Mouse (Mus musculus) embryo, embryonic 10.5 days (tissue): Measurements from ENCODE around the gene Mif4gd.
A peak's percentile ranks its signal among the peaks of the same experiment; 100 is the strongest.

ENCODE experiments used
- DNase-seq: peaks from one replicate; pipeline ENCODE4 v3.0.0-alpha.2; 2015; ENCODE audit warnings: low spot score

The Mif4gd gene

DNA sequence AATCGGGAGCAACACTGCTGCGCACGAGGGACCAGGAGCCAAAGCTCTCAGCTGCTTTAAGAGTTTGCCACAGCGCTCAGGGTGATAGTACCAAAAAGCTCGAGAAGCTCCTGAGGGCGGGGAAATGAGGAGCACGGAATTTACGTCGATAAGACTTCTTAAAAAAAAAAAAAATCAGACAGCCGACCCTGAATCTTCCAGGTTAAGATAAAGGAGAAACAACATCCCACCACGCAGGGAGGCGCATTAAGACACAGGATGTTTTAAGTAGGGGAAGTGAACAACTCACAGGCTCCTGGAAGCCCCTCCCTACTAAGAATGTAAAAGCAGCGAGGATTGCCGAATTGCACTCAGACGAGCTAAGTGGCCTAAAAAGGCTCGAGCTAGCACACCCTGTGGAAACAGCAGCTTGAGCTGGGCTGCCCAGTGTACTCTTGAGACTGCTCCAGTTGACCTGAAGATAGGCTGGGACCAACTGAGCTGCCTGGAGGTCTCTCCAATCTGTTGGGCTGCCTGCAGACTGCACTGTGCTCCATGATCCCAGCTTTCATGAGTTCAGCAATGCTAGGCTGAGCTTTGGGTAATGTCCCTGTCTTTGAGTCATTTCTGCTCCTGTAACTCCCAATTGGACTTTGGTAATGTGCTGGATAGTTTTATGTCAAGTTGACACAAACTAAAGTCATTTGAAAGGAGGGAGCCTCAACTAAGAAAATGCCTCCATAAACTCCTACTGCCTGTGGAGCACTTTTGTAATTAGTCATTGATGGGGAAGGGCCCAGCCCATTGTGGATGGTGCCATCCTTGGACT lies 573 bp upstream of the Mif4gd start:
- peak; percentile 51 for DNase-seq

DNA sequence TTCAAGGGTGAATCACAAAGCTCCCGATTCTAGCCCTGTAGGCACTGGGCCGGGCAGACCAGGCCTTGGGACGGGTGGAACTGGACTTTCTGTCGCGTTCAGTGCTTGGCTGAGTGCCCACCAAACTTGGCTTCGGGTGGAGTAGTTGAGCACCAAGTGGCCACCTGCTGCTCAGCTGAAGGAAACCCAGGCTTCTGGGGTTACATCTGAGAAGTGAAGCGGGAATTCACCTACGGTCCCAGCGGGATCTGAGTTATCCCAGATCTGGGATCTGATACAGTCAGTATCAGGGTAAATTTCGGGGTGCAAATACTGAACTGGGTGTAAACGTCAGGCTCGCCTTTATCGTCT lies 735 bp downstream of the Mif4gd start:
- DNase-seq, result no peak

DNA sequence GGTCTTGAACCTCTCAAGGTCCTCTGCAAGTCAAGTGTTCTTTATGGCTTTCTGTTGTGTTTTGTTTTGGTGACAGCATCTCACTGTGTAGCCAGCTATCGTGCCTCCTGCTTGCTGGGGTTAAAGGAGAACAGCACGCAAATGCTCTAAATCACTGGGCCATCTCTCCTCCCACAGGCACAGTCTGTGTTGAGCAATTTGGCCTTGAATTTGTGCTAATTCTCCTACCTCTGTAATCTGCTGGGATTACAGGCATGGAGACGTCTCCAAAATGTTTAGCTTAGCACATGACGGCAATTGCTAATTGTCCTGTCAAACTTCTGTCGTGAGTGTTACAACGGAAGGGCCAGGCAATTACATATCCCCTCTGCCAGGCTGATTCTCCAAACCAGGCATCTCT lies 1.6 kb downstream of the Mif4gd start:
- no peak for DNase-seq

DNA sequence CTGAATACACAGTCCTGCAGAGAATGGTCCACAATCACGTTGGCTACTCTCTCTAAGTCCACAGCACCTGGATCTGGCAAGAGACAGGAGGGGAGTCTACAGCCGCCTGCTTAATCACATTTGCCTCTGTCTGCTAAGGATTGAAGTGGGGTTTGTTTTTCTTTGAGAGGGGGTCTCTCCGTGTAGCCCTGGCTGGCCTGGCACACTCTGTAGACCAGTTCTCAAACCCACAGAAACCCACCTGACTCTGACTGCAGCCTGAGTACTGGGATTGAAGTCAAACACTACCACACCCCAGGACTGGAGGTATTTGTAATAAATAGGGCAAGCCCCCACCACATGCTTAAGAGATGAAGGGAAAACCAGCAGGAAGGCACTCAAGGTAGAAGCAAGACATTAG lies 3.2 kb downstream of the Mif4gd start:
- no peak for DNase-seq

DNA sequence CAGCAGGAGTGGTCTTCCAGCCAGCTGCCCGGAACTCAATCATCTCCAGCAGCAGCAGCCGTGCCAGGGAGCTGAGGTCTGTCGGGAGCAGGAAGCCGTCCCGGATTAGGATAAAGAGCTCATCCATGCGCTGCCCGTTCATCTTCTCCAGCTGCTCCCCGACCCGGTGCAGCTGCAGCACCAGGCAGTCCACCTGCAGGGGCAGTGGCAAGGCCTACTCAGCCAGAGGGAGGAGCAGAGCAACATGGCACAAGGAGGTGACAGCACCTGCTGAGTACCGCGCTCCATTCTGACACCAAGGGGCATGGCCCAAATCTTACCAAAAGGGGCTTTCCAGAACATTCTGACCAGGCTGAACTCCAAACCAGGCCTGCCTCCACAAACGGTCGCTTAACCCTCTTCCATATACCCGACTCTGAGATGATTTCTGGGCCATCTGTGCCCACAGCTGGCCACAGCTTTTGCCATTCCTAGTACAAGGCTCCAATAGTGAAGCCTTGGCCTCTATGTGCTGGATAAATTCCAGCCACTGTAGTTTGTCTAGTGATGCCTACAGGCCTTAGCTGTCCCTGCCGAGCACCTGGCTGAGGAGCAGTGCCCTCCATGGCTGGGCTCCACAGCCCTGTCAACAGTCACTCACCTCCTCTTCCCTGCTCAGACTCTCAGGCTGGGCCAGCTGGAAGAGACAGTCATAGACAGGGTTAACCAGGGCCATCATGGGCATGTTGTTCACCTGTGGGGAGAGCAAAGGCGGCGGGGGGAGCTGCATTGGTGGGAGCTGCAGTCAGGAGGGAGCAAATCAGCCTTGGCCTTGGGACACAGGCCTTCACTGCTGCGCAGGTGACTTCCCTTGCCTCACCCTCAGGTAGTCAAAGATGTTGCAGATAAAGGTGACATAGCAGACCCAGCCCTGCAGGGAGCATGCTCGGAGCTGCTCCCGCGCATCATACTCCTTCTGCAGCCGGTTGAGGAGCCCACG lies 4.1 kb downstream of the Mif4gd start:
- no peak for DNase-seq

DNA sequence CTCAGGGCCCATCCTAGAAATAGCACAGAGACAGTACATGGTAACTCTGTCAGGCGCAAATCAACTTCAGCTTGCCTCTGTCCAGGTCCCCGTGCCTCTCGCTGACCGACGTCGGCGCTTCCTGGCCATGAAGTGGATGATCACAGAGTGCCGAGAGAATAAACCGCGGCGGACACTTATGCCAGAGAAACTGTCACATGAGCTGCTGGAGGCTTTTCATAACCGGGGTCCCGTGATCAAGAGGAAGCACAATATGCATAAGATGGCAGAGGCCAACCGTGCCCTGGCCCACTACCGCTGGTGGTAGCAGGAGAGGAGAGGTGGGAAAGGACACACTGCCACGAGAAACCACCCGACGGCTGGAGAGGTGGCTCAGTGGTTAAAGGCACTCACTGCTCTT lies 6.0 kb downstream of the Mif4gd start:
- no peak for DNase-seq

DNA sequence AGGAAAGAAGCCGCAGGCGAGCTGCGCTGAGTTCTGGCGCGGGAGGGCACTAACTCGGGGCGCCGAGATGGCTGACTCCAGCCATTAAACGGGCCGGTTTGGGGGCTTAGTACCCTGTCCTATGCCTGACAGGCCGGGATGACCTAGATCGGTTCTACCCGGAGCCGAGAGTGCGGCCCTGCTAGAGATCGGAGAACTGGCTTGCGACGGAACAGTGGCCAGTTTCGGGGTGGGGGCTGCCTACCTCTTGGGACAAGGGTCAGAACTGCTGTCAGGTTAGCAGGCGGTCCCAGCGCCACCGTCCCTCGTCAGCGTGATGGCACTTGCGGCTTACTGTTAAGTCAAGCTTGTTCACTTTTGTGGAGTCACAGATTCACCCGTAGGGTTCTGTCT lies 8.5 kb downstream of the Mif4gd start:
- DNase-seq, result no peak

DNA sequence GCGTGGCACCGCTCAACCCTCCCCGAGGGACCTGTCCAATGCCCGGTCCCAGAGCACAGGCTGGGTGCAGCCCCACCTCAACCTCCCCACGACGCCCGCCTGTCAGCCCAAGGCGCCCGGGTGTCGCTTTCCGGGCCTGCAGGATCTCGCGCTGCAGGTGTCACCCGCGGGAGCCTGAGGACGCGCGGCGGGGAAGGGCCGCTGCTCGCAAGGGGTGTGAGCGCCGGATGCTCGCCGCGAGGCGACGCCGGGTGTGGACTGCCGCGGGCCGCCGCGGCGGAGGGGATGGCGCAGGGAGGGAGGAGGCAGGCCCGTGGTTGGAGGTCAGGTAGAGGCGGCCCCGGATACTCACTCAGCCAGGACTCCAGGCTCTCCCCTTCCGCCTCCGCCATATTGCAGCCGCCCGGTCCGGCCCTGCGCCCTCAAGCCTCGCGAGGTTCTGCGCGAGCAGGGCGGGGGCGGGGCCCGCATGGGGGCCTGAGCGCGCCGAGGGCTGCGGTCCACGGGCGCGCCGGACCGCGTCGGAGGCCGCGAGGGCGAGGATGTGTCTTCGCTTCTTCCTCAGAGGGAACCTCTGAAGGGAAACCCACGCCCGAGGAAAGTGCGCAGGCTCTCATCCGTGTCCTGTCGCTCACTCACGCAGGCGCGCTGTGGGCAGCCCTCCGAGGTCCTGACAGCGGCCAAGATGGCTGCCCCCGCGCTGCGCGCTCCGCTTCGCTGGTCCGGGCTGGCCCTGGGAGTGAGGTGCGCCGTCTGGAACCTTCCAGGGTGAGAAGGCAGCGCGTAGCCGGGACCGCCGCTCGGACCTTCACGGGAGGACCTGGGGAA lies 9.1 kb downstream of the Mif4gd start, which contains the start of the genes Mrps7 and Gga3:
Gene Mrps7 (plus strand): TSS at position 450 of the 828 bp plus-strand sequence.
Gene Gga3 (minus strand): TSS at position 576 of the 828 bp plus-strand sequence.
- DNase-seq, result peak; percentile 89

DNA sequence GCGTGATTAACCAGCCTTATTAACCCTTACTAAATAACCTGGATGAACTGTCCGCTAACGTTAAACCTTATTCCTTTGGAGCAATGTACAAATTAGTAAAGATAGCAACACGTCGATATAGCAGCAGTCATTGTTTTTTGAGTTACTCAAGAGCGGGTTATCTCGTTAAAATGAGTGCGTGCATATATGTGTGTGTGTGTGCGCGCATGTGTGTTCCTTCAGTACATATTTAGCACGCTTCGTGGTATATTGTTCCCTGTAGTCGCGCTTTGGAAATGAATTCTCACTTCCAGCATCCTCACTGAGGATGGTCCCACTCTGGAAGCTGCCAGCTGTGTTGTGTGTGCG lies 9.7 kb downstream of the Mif4gd start:
- peak; percentile 14 for DNase-seq

DNA sequence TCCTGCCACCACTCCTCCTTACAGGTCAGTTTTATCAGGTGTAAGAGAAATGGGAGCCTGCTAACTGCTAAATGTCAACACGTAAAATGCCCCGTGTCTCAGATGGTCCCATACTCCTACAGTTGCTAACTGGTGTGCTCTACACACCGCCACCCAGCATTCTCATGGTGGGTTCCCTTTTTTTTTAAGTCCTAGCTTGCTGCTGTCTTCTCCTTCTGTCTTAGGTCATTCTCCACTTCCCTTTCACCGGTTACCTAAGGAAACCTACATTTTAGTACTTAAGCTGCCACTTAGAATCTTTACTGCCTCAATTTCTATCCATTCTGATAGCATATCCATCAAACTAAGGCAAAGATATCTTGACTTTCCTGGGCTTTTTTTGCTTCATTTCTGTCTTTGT lies 11.6 kb downstream of the Mif4gd start:
- no peak for DNase-seq

DNA sequence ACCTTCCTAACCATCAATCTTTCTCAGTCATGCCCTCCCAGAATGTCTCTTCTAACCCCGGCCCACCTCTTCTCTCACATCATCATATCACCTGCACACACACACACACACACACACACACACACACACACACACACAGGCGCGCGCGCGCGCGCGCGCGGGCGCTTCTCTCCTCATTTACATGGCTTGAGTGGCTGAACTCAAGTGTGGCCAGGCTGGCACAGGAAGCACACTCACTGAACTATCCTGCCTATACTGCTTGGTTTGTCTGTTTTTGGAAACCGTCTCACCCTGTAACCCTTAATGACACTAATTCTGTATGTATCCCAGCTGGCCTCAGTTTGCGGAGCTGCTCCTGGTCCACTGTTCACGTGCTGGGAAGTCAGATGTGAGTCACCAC lies 12.0 kb downstream of the Mif4gd start:
- no peak for DNase-seq

DNA sequence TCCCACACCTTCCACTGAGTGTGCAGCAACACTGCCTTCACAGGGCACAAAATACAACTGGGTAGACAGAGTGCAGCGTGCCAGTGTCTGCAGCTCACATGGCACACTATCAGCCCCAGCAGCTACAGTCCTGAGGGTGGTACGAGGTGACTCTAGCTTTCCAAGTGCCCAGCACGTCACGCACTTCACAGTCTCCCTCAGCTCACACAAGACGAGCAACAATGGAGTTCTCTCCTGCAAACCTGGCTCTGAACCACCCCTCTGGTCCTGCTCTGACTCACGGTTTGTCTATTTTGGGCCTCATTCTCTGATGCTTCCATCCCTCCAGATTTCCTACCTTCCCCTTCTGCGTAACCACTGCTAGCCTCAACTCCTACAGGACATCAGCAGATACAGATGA lies 13.0 kb downstream of the Mif4gd start:
- DNase-seq, result no peak

DNA sequence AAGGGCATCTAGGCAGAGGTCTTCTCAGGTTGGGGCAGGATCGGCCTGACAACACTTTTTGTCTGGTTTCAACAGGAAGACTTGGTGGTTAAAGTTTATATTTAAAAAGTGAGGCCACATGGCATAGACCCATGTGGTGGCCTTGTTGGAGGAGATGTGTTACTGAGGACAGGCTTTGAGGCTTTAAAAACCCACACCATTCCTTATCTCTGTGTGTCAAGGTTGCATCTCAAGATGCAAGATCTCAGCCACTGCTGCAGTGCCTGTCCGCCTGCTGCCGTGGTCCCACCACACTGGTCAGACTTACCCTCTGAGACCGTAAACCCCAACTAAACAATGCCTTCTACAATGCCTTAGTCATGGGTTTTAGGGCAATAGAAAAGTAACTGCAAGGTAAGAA lies 14.5 kb downstream of the Mif4gd start:
- DNase-seq, result no peak

DNA sequence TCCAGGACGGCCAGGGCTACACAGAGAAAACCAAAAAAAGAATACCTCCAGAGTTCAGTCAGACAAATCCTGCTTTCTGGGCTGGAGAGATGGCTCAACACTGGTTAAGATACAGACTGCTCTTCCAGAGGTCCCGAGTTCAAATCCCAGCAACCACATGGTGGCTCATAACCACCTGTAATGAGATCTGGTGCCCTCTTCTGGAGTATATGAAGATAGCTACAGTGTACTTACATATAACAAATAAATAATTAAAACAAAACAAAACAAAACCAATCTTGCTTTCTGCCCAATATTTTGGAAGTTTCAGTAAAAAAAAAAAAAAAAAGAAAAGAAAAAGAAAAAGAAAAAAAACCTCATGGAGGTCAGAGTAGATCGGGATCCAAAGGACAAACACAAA lies 17.6 kb downstream of the Mif4gd start:
- DNase-seq, result no peak

DNA sequence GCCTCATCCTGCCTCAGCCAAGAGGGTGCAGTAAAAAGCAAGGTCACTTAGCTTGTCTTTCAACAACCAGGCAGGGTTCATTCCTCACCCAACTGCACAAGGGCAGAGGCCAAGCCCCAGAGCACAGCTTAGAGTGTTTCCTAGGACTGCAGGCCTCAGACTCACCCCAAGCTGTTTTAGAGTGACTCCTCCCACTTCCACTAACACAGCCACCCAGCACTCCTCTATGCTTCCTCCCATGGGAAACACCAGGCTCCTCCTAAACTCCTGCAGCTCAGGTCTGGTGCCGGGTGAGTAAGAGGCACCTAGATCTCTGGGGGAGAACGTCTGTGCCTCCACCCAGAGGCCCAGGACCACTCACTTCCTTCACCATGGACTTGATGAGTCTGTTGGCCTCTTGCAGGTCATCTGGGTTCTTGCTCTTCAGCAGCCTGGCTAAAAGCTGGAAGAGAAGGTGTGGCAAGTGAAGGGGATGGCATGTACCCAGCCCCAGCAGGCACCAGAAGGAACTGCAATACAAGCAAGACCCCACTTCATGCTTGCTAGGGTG lies 22.2 kb downstream of the Mif4gd start:
- DNase-seq, result no peak

DNA sequence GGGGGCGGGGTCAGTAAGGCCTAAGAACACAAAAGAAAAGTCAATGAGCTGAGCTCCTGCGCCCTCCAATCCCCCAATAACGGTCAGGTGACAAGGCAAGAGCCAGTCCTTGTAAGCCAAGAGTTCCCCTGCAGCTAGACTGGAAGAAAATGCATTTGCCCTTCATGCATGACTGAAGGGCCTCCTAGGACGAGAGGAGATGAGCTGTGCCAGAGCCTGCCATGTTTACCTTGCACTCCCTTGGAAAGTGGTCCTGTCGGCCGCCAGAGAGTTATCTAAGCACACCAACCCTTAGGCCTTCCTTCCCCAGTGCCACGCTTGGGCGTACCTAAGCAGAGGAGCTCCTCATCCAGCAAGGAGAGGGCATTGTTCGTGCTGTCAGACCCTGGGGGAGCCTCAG lies 24.8 kb downstream of the Mif4gd start:
- DNase-seq, result no peak

DNA sequence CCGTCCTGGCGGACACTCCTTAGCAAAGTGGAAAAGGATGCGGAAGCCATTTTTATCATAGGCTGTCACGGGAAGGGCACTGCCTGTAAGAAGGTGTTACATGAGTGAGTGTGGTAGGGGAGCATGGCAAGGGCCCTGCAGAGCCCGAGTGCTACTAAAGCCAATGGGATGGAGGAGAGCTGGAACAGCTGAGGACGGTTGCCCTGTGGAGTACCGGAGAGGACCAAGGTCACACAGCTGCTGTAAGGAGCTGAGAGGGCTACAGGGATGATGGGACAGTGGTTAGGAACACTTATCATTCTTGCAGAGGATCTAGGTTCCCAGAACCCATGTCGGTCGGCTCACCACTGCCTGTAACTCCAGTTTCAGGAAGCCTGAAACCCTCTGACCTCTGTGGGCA lies 26.4 kb downstream of the Mif4gd start:
- DNase-seq, result no peak

DNA sequence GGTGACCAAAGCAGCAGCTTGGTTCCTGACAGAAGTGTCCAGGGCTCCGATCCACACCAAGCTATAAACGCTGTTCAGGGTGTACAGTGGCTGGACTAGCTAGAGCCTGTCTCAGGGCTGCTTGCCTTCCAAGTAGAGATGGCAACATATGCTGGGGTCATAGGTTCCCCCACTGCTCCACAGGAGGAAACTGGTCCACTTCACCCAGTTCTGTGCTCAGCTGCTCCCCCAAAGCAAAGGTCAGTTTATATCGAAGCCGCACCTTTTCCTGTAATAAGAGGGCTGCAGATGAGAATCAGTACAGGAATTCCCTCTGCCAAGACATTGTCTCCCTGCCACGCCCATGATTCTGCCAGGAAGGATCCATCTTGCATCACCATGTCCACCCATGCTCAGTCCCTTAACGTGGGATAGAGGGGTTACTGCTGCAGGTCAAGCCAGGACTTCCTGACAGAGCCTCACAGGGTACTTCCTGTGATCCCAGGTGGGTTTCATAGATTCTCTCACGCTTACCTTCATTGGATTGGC lies 27.1 kb downstream of the Mif4gd start:
- no peak for DNase-seq

DNA sequence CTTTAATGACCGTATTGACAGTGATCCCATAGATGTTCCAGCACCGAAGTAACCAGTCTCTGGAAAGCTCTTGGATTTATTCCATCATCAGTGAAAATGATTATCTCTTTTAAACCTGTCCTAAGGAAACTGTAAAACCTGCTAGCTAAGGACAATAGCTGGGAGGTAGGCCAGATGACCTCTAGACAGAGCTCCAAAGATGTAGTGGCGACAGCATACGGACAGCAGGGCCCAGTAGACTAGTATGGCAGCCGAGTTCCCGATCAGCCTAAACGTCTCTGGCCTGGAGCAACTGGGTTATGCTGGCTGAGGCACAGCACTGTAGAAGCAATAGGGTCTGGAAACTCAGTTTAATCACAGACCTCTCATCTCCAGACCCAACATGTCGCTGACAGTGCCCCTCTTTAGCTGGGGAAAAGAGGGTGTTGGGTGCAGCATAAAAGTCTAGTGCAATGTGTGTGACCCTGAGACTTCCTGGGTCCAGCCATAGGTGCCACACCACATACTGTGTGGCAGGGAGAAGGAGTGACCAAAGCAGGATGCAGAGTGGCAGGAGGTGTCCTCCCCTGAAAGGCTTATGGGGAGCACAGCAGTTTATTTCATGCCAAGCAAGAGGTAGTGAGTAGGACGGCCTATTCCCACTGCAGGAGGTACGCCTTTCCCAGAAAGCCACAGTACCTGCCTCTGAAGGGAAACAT lies 28.2 kb downstream of the Mif4gd start:
- no peak for DNase-seq

DNA sequence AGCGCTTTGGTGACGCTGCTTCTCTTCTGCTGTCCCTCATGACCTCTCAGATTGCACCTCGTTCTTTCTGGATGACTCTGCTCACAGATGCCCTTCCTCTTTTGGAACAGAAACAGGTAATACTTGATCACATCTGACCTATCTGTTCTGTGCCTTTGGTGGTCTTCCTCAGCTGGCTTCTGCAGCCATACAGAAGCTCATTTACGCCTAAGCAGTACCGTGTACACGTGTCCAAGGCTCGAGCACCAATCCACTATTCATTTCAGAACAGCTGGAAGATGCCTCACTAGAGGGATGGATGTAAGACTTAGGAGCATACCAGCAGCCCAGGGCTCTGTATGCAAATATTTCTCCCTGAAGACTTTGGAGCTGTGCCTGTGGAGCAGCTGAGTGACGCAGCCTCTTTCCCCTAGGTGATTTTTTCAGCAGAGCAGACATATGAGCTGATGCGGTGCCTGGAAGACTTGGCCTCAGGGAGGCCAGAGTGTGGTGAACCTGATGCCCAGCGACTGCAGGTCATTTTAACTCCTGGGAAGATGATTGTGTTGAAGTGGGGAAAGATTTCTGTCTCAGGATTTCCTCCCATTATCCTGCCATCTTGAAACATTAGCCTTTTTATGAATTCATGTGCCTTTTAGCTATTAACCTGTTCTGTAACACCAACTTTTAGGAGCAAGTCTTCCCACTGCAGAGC lies 29.7 kb downstream of the Mif4gd start:
- DNase-seq, result no peak

DNA sequence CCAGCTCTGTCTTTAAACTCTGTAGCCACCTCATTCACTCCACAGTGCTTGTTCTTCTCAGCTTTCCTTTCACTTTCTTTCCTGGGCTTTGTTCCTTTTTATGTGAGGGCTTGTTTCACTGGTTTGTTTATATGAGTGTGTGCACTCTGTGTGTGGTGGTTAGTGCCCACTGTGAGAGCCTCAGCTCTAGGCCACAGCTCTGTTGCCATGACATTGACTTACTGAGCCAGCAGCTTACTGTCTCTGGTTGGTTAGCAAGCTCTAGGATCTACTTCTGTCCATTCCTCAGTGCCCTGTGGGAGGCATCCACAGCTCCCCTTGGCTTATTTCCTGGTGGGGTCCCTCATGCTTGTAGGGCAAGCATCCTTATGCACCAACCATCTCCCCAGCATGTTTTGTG lies 33.7 kb downstream of the Mif4gd start:
- no peak for DNase-seq
